Mouse (Mus musculus) embryo, embryonic 11.5 days (tissue): Measurements from ENCODE around the gene Phf11a.
"Not testable (repeated sequence)": the region's sequence is repeated elsewhere in the genome, so short reads cannot be mapped to it uniquely, and the experiment has no call there.

ENCODE experiments used
- DNase-seq: peaks from one replicate; pipeline ENCODE4 v3.0.0-alpha.2; 2012; ENCODE audit warnings: low read depth, low spot score

Gene Phf11a

GRCm38 (mm10) chr14:59297391-59297790, at the start of gene Phf11a:
TSS of gene Phf11a (minus strand) at chr14:59297522.
- not testable (repeated sequence) for DNase-seq

- DNase-seq = not testable (repeated sequence)
Observed at GRCm38 (mm10) chr14:59341189-59341588, 43.9 kb upstream of the Phf11a start, which contains the start of gene Phf11b. TSS of gene Phf11b (minus strand) at chr14:59341351.

- DNase-seq = no peak
Observed at GRCm38 (mm10) chr14:59339541-59339940, 42.2 kb upstream of the Phf11a start.

- DNase-seq = not testable (repeated sequence)
Observed at GRCm38 (mm10) chr14:59336056-59336455, 38.7 kb upstream of the Phf11a start.

GRCm38 (mm10) chr14:59330499-59330898, 33.2 kb upstream of the Phf11a start:
- DNase-seq = not testable (repeated sequence)

- DNase-seq = not testable (repeated sequence)
Observed at GRCm38 (mm10) chr14:59319970-59320369, 22.6 kb upstream of the Phf11a start.

- not testable (repeated sequence) for DNase-seq
Observed at GRCm38 (mm10) chr14:59319036-59319435, 21.7 kb upstream of the Phf11a start.

GRCm38 (mm10) chr14:59291769-59292168, 5.6 kb downstream of the Phf11a start:
- not testable (repeated sequence) for DNase-seq

- not testable (repeated sequence) for DNase-seq
Observed at GRCm38 (mm10) chr14:59274961-59275360, 22.4 kb downstream of the Phf11a start.

GRCm38 (mm10) chr14:59260056-59260455, 37.3 kb downstream of the Phf11a start, which contains the start of gene Gm6904:
TSS of gene Gm6904 (minus strand) at chr14:59260216.
- no peak for DNase-seq

- not testable (repeated sequence) for DNase-seq
Observed at GRCm38 (mm10) chr14:59255861-59256260, 41.5 kb downstream of the Phf11a start.

- not testable (repeated sequence) for DNase-seq
Observed at GRCm38 (mm10) chr14:59250350-59250749, 47.0 kb downstream of the Phf11a start.

- no peak for DNase-seq
Observed at GRCm38 (mm10) chr14:59233635-59234034, 63.7 kb downstream of the Phf11a start.

GRCm38 (mm10) chr14:59232003-59232402, 65.3 kb downstream of the Phf11a start:
- no peak for DNase-seq

GRCm38 (mm10) chr14:59230331-59230966, 66.9 kb downstream of the Phf11a start:
- DNase-seq = no peak

GRCm38 (mm10) chr14:59229822-59230221, 67.5 kb downstream of the Phf11a start:
- DNase-seq = no peak
